Mouse (Mus musculus) neural tube, embryonic 15.5 days (tissue): ENCODE data around the gene Scn3b. TPM values are rescaled to one million over a fixed set of nuclear protein-coding genes. Genes with fewer than 3 reads are reported as not detected.
A peak's percentile ranks its signal among the peaks of the same experiment; 100 is the strongest.

Experiments used
- ATAC-seq: fragments of 200-750 bp; cut with Nextera tagmentation; 2 replicates; pipeline ENCODE4 v1.8.0; 2017; ENCODE audit warnings: mild to moderate bottlenecking, moderate TSS enrichment, moderate library complexity; ENCODE audit not compliant: low FRiP score
- H3K27ac ChIP-seq: fragments of 300-500 bp; sonication (generic); replicated peaks from 2 replicates; pipeline ENCODE4 v1.5.1; 2015; ENCODE audit warnings: mild to moderate bottlenecking, inconsistent platforms
- H3K27me3 ChIP-seq: fragments of 300-500 bp; sonication (generic); replicated peaks from 2 replicates; pipeline ENCODE4 v1.6.1; 2015; ENCODE audit warnings: inconsistent platforms
- H3K36me3 ChIP-seq: fragments of 300-500 bp; sonication (generic); 2 replicates; pipeline ENCODE4 v1.6.1; 2015; ENCODE audit warnings: inconsistent platforms
- H3K4me1 ChIP-seq: fragments of 300-500 bp; sonication (generic); 2 replicates; pipeline ENCODE4 v1.6.1; 2015; ENCODE audit warnings: inconsistent platforms
- H3K4me2 ChIP-seq: fragments of 300-500 bp; sonication (generic); 2 replicates; pipeline ENCODE4 v1.6.1; 2015; ENCODE audit warnings: inconsistent platforms, mild to moderate bottlenecking, moderate library complexity
- H3K4me3 ChIP-seq: fragments of 300-500 bp; sonication (generic); replicated peaks from 2 replicates; pipeline ENCODE4 v1.5.1; 2015; ENCODE audit warnings: mild to moderate bottlenecking, inconsistent platforms
- H3K9ac ChIP-seq: fragments of 300-500 bp; sonication (generic); replicated peaks from 2 replicates; pipeline ENCODE4 v1.6.1; 2015; ENCODE audit warnings: mild to moderate bottlenecking, inconsistent platforms
- H3K9me3 ChIP-seq: fragments of 300-500 bp; sonication (generic); replicated peaks from 2 replicates; pipeline ENCODE4 v1.6.1; 2016; ENCODE audit warnings: inconsistent platforms
- WGBS: fragments of 180-500 bp; shearing (Covaris S2); methylation state at CpG from one replicate; pipeline ENCODE4 v1.1.7; 2015; ENCODE audit warnings: mixed read lengths; 5-methylcytosine and 5-hydroxymethylcytosine counted together
- polyA plus RNA-seq: library from polyadenylated mRNA; unstranded; fragments of >200 nt; fragmentation: Nextera tagmentation; extraction: Ambion mirVana; gene quantifications from 2 replicates; pipeline ENCODE4 v1.2.1, GENCODE M21; 2015

Gene Scn3b
- polyA plus RNA-seq, 1 experiment from 2014 or later = 137 TPM

- 52% methylated on average over 13 of the region's 13 CpGs for WGBS
- no peaks in the 10 kb centered on the region for H3K9me3 ChIP-seq
- no peaks in the 10 kb centered on the region for H3K27me3 ChIP-seq
- peak overlapping the region; percentile 43 for H3K4me3 ChIP-seq
- H3K4me2 ChIP-seq = peak overlapping the region; percentile 75
- ATAC-seq = peak; percentile 85
- no peaks in the 10 kb centered on the region for H3K36me3 ChIP-seq
- H3K9ac ChIP-seq = peak overlapping the region; percentile 55
- peaks cover 34% of the 10 kb centered on the region for H3K4me1 ChIP-seq
- H3K27ac ChIP-seq = peak overlapping the region; percentile 92
Observed at GRCm38 (mm10) chr9:40241951-40242888, 26.8 kb upstream of the Scn3b start.

- WGBS = 61% methylated on average over 9 of the region's 9 CpGs
- no peak for ATAC-seq
- no peaks in the 10 kb centered on the region for H3K9me3 ChIP-seq
- no peaks in the 10 kb centered on the region for H3K27me3 ChIP-seq
- H3K36me3 ChIP-seq = no peaks in the 10 kb centered on the region
- no peak overlapping the region for H3K9ac ChIP-seq
- H3K4me2 ChIP-seq = no peak overlapping the region
- H3K4me1 ChIP-seq = peaks cover 33% of the 10 kb centered on the region
- H3K4me3 ChIP-seq = no peak overlapping the region
- H3K27ac ChIP-seq = 0 out of 2 replicates have a peak overlapping the region, but pooled peaks have one; percentile 19
Observed at GRCm38 (mm10) chr9:40245466-40245865, 23.6 kb upstream of the Scn3b start.

GRCm38 (mm10) chr9:40245974-40246665, 22.9 kb upstream of the Scn3b start:
- no peaks in the 10 kb centered on the region for H3K27me3 ChIP-seq
- H3K36me3 ChIP-seq = no peaks in the 10 kb centered on the region

GRCm38 (mm10) chr9:40246702-40247101, 22.3 kb upstream of the Scn3b start:
- no peak overlapping the region for H3K27ac ChIP-seq
- ATAC-seq = no peak

More at GRCm38 (mm10) chr9:40245974-40246665, 22.9 kb upstream of the Scn3b start:
- Histone ChIP-seq H3K4me2 (no peak overlapping the region), H3K27ac (peak overlapping the region; percentile 19; the same call in 1 of the 2 replicates), H3K4me1 (peaks cover 27% of the 10 kb centered on the region), H3K9me3 (no peaks in the 10 kb centered on the region), H3K4me3 (no peak overlapping the region), H3K9ac (no peak overlapping the region)
- ATAC-seq = no peak
- 53% methylated on average over 7 of the region's 7 CpGs for whole genome bisulfite sequencing

GRCm38 (mm10) chr9:40249106-40249505, 19.9 kb upstream of the Scn3b start:
- H3K9ac ChIP-seq = no peak overlapping the region
- H3K9me3 ChIP-seq = no peaks in the 10 kb centered on the region
- H3K4me3 ChIP-seq = no peak overlapping the region
- H3K4me1 ChIP-seq = peaks cover 14% of the 10 kb centered on the region
- 71% methylated on average over 1 of the region's 1 CpGs for WGBS
- H3K4me2 ChIP-seq = no peak overlapping the region
- no peak for ATAC-seq
- no peaks in the 10 kb centered on the region for H3K27me3 ChIP-seq
- H3K27ac ChIP-seq = no peak overlapping the region
- no peaks in the 10 kb centered on the region for H3K36me3 ChIP-seq

More at GRCm38 (mm10) chr9:40246702-40247101, 22.3 kb upstream of the Scn3b start:
- WGBS = 62% methylated on average over 6 of the region's 6 CpGs
- no peaks in the 10 kb centered on the region for H3K9me3 ChIP-seq
- no peak overlapping the region for H3K4me3 ChIP-seq
- no peaks in the 10 kb centered on the region for H3K27me3 ChIP-seq
- H3K9ac ChIP-seq = no peak overlapping the region
- no peaks in the 10 kb centered on the region for H3K36me3 ChIP-seq
- H3K4me2 ChIP-seq = no peak overlapping the region
- H3K4me1 ChIP-seq = peaks cover 22% of the 10 kb centered on the region

- 68% methylated on average over 3 of the region's 3 CpGs for WGBS
- Histone ChIP-seq H3K4me1 (no peaks in the 10 kb centered on the region), H3K9ac (no peak overlapping the region), H3K9me3 (no peaks in the 10 kb centered on the region), H3K36me3 (no peaks in the 10 kb centered on the region), H3K27me3 (no peaks in the 10 kb centered on the region), H3K4me2 (no peak overlapping the region), H3K4me3 (no peak overlapping the region), H3K27ac (no peak overlapping the region)
- ATAC-seq = no peak
Observed at GRCm38 (mm10) chr9:40252459-40252858, 16.6 kb upstream of the Scn3b start.

GRCm38 (mm10) chr9:40263874-40264273, 5.1 kb upstream of the Scn3b start:
- H3K27me3 ChIP-seq = no peaks in the 10 kb centered on the region
- peaks cover 13% of the 10 kb centered on the region for H3K4me1 ChIP-seq
- H3K9ac ChIP-seq = no peak overlapping the region
- H3K4me3 ChIP-seq = no peak overlapping the region
- WGBS = 68% methylated on average over 6 of the region's 6 CpGs
- no peaks in the 10 kb centered on the region for H3K36me3 ChIP-seq
- no peak overlapping the region for H3K4me2 ChIP-seq
- H3K27ac ChIP-seq = no peak overlapping the region
- no peaks in the 10 kb centered on the region for H3K9me3 ChIP-seq
- ATAC-seq = no peak

GRCm38 (mm10) chr9:40268040-40268747, 823 bp upstream of the Scn3b start:
- 11% methylated on average over 21 of the region's 21 CpGs for WGBS
- Histone ChIP-seq H3K4me2 (peak overlapping the region; percentile 65), H3K4me1 (peaks cover 35% of the 10 kb centered on the region), H3K27ac (peak overlapping the region; percentile 84), H3K9me3 (no peaks in the 10 kb centered on the region), H3K4me3 (peak overlapping the region; percentile 65), H3K36me3 (no peaks in the 10 kb centered on the region), H3K9ac (peak overlapping the region; percentile 71), H3K27me3 (no peaks in the 10 kb centered on the region)
- ATAC-seq = no peak

- no peak for ATAC-seq
- Histone ChIP-seq H3K36me3 (no peaks in the 10 kb centered on the region), H3K9me3 (no peaks in the 10 kb centered on the region), H3K27ac (peak overlapping the region; percentile 84), H3K4me1 (peaks cover 40% of the 10 kb centered on the region), H3K27me3 (no peaks in the 10 kb centered on the region), H3K9ac (peak overlapping the region; percentile 71), H3K4me3 (peak overlapping the region; percentile 65), H3K4me2 (peak overlapping the region; percentile 65)
- WGBS = 2% methylated on average over 4 of the region's 4 CpGs
Observed at GRCm38 (mm10) chr9:40268748-40269102, 292 bp upstream of the Scn3b start.

GRCm38 (mm10) chr9:40269880-40270279, 863 bp downstream of the Scn3b start:
- Histone ChIP-seq H3K9me3 (no peaks in the 10 kb centered on the region), H3K4me3 (peak overlapping the region; percentile 65), H3K36me3 (no peaks in the 10 kb centered on the region), H3K4me1 (peaks cover 42% of the 10 kb centered on the region), H3K27me3 (no peaks in the 10 kb centered on the region), H3K9ac (peak overlapping the region; percentile 71), H3K4me2 (peak overlapping the region; percentile 65), H3K27ac (peak overlapping the region; percentile 84)
- peak; percentile 4; the same call in 1 of the 2 replicates for ATAC-seq
- WGBS = 18% methylated on average over 8 of the region's 8 CpGs

- Histone ChIP-seq H3K27ac (no peak overlapping the region), H3K4me1 (peaks cover 42% of the 10 kb centered on the region), H3K27me3 (no peaks in the 10 kb centered on the region), H3K36me3 (no peaks in the 10 kb centered on the region), H3K9me3 (no peaks in the 10 kb centered on the region), H3K4me3 (peak overlapping the region; percentile 65), H3K9ac (peak overlapping the region; percentile 71), H3K4me2 (peak overlapping the region; percentile 65)
- no peak for ATAC-seq
- whole genome bisulfite sequencing = 34% methylated on average over 3 of the region's 3 CpGs
Observed at GRCm38 (mm10) chr9:40271075-40271474, 2.1 kb downstream of the Scn3b start.
